Mouse (Mus musculus): ENCODE measurements around the gene Rxrb. TPM values are rescaled to one million over a fixed set of nuclear protein-coding genes. Genes with fewer than 3 reads are reported as not detected.
"Not testable (repeated sequence)": the region's sequence is repeated elsewhere in the genome, so short reads cannot be mapped to it uniquely, and the experiment has no call there.

The Rxrb gene
- polyA plus RNA-seq, 1 experiment from 2014 or later = 14.9 TPM

GRCm38 (mm10) chr17:33999341-34000149 lies 32.1 kb upstream of the Rxrb start:
- DNase-seq (ENCODE audit: low spot score) (peak; percentile 22), ATAC-seq (replicated peaks; ENCODE audit: insufficient number of reproducible peaks, low FRiP score, low TSS enrichment, low read depth) (peak; percentile 65; the same call in 1 of the 2 replicates)
- H3K27me3 ChIP-seq (ENCODE audit: control insufficient read depth, insufficient read depth, low read length) = peaks cover 27% of the 10 kb centered on the region
- H3K4me1 ChIP-seq (ENCODE audit: control insufficient read depth, insufficient read depth, low read length) = peaks cover 5% of the 10 kb centered on the region; the same call in 1 of the 2 replicates
- H3K27ac ChIP-seq (replicated peaks; ENCODE audit: low read depth, low read length) = no peak overlapping the region
- H3K4me3 ChIP-seq (ENCODE audit: low read depth, low read length) = peak overlapping the region; percentile 44
- peak overlapping the region; percentile 93 for H3K4me2 ChIP-seq (ENCODE audit: low read depth, low read length)
- H3K9me3 ChIP-seq (replicated peaks; ENCODE audit: control insufficient read depth, low read length) = no peaks in the 10 kb centered on the region
- no peaks in the 10 kb centered on the region for H3K36me3 ChIP-seq (replicated peaks; ENCODE audit: control insufficient read depth, insufficient read depth, low read depth, low read length)
- 2% methylated on average over 82 of the region's 87 CpGs for WGBS
- peak overlapping the region; percentile 47 for H3K9ac ChIP-seq (replicated peaks; ENCODE audit: low read length)

- H3K27ac ChIP-seq (replicated peaks; ENCODE audit: low read depth, low read length) = no peak within 1 kb of the TSS
- under 1% methylated on average over 30 of the region's 30 CpGs for WGBS
- H3K4me1 ChIP-seq (ENCODE audit: control insufficient read depth, insufficient read depth, low read length) = peaks cover 5% of the 10 kb centered on the region; the same call in 1 of the 2 replicates
- H3K9ac ChIP-seq (replicated peaks; ENCODE audit: low read length) = peak within 1 kb of the TSS; percentile 47
- H3K36me3 ChIP-seq (replicated peaks; ENCODE audit: control insufficient read depth, insufficient read depth, low read depth, low read length) = no peaks in the 10 kb centered on the region
- peak within 1 kb of the TSS; percentile 44 for H3K4me3 ChIP-seq (ENCODE audit: low read depth, low read length)
- ATAC-seq (replicated peaks; ENCODE audit: insufficient number of reproducible peaks, low FRiP score, low TSS enrichment, low read depth) (peak; percentile 67), DNase-seq (ENCODE audit: low spot score) (peak; percentile 68)
- no peaks in the 10 kb centered on the region for H3K9me3 ChIP-seq (replicated peaks; ENCODE audit: control insufficient read depth, low read length)
- peaks cover 27% of the 10 kb centered on the region for H3K27me3 ChIP-seq (ENCODE audit: control insufficient read depth, insufficient read depth, low read length)
- H3K4me2 ChIP-seq (ENCODE audit: low read depth, low read length) = peak within 1 kb of the TSS; percentile 93
Measured at GRCm38 (mm10) chr17:34000150-34000537, 31.5 kb upstream of the Rxrb start, which contains the start of gene H2-K1. Gene H2-K1, minus strand, starts transcription at chr17:34000347.

GRCm38 (mm10) chr17:34000796-34001195 lies 30.8 kb upstream of the Rxrb start:
- ATAC-seq (replicated peaks; ENCODE audit: insufficient number of reproducible peaks, low FRiP score, low TSS enrichment, low read depth); H3K36me3 ChIP-seq (replicated peaks; ENCODE audit: control insufficient read depth, insufficient read depth, low read depth, low read length); H3K4me3 ChIP-seq (ENCODE audit: low read depth, low read length); H3K27ac ChIP-seq (replicated peaks; ENCODE audit: low read depth, low read length); H3K4me1 ChIP-seq (ENCODE audit: control insufficient read depth, insufficient read depth, low read length); H3K4me2 ChIP-seq (ENCODE audit: low read depth, low read length); H3K9me3 ChIP-seq (replicated peaks; ENCODE audit: control insufficient read depth, low read length); H3K9ac ChIP-seq (replicated peaks; ENCODE audit: low read length); DNase-seq (ENCODE audit: low spot score): not testable (repeated sequence)
- 47% methylated on average over 2 of the region's 2 CpGs for WGBS
- H3K27me3 ChIP-seq (ENCODE audit: control insufficient read depth, insufficient read depth, low read length) = peaks cover 27% of the 10 kb centered on the region

- Histone ChIP-seq H3K4me1 (ENCODE audit: control insufficient read depth, insufficient read depth, low read length) (peaks cover 5% of the 10 kb centered on the region; the same call in 1 of the 2 replicates), H3K36me3 (replicated peaks; ENCODE audit: control insufficient read depth, insufficient read depth, low read depth, low read length) (no peaks in the 10 kb centered on the region), H3K4me2 (ENCODE audit: low read depth, low read length) (no peak overlapping the region), H3K4me3 (ENCODE audit: low read depth, low read length) (no peak overlapping the region), H3K9me3 (replicated peaks; ENCODE audit: control insufficient read depth, low read length) (no peaks in the 10 kb centered on the region), H3K27ac (replicated peaks; ENCODE audit: low read depth, low read length) (no peak overlapping the region), H3K27me3 (ENCODE audit: control insufficient read depth, insufficient read depth, low read length) (peaks cover 22% of the 10 kb centered on the region), H3K9ac (replicated peaks; ENCODE audit: low read length) (no peak overlapping the region)
- no peak for ATAC-seq (replicated peaks; ENCODE audit: insufficient number of reproducible peaks, low FRiP score, low TSS enrichment, low read depth)
- DNase-seq (ENCODE audit: low spot score) = peak; percentile 54
- 4% methylated on average over 5 of the region's 5 CpGs for WGBS
Measured at GRCm38 (mm10) chr17:34003426-34003825, 28.2 kb upstream of the Rxrb start.

GRCm38 (mm10) chr17:34006570-34006969 lies 25.0 kb upstream of the Rxrb start:
- no peaks in the 10 kb centered on the region for H3K4me1 ChIP-seq (ENCODE audit: control insufficient read depth, insufficient read depth, low read length)
- H3K27me3 ChIP-seq (ENCODE audit: control insufficient read depth, insufficient read depth, low read length) = peaks cover under 1% of the 10 kb centered on the region
- H3K27ac ChIP-seq (replicated peaks; ENCODE audit: low read depth, low read length) = no peak overlapping the region
- no peak overlapping the region for H3K9ac ChIP-seq (replicated peaks; ENCODE audit: low read length)
- no peak overlapping the region for H3K4me3 ChIP-seq (ENCODE audit: low read depth, low read length)
- ATAC-seq (replicated peaks; ENCODE audit: insufficient number of reproducible peaks, low FRiP score, low TSS enrichment, low read depth) = no peak
- H3K36me3 ChIP-seq (replicated peaks; ENCODE audit: control insufficient read depth, insufficient read depth, low read depth, low read length) = no peaks in the 10 kb centered on the region
- no peak overlapping the region for H3K4me2 ChIP-seq (ENCODE audit: low read depth, low read length)
- no peaks in the 10 kb centered on the region for H3K9me3 ChIP-seq (replicated peaks; ENCODE audit: control insufficient read depth, low read length)
- no peak for DNase-seq (ENCODE audit: low spot score)
- WGBS = 51% methylated on average over 2 of the region's 2 CpGs

GRCm38 (mm10) chr17:34010156-34010555 lies 21.5 kb upstream of the Rxrb start:
- H3K9ac ChIP-seq (replicated peaks; ENCODE audit: low read length) = no peak overlapping the region
- WGBS = 65% methylated on average over 5 of the region's 5 CpGs
- DNase-seq (ENCODE audit: low spot score) = no peak

GRCm38 (mm10) chr17:34013436-34013835 lies 18.2 kb upstream of the Rxrb start:
- H3K36me3 ChIP-seq (replicated peaks; ENCODE audit: control insufficient read depth, insufficient read depth, low read depth, low read length) = no peaks in the 10 kb centered on the region
- no peak overlapping the region for H3K4me3 ChIP-seq (ENCODE audit: low read depth, low read length)
- H3K9ac ChIP-seq (replicated peaks; ENCODE audit: low read length) = no peak overlapping the region
- WGBS = 95% methylated on average over 8 of the region's 8 CpGs
- no peak for DNase-seq (ENCODE audit: low spot score)
- H3K4me2 ChIP-seq (ENCODE audit: low read depth, low read length) = no peak overlapping the region
- no peaks in the 10 kb centered on the region for H3K9me3 ChIP-seq (replicated peaks; ENCODE audit: control insufficient read depth, low read length)
- no peaks in the 10 kb centered on the region for H3K4me1 ChIP-seq (ENCODE audit: control insufficient read depth, insufficient read depth, low read length)
- ATAC-seq (replicated peaks; ENCODE audit: insufficient number of reproducible peaks, low FRiP score, low TSS enrichment, low read depth) = no peak
- H3K27me3 ChIP-seq (ENCODE audit: control insufficient read depth, insufficient read depth, low read length) = no peaks in the 10 kb centered on the region
- H3K27ac ChIP-seq (replicated peaks; ENCODE audit: low read depth, low read length) = no peak overlapping the region

More at GRCm38 (mm10) chr17:34010156-34010555, 21.5 kb upstream of the Rxrb start:
- H3K9me3 ChIP-seq (replicated peaks; ENCODE audit: control insufficient read depth, low read length) = no peaks in the 10 kb centered on the region
- no peak overlapping the region for H3K4me3 ChIP-seq (ENCODE audit: low read depth, low read length)
- no peak overlapping the region for H3K4me2 ChIP-seq (ENCODE audit: low read depth, low read length)
- no peak for ATAC-seq (replicated peaks; ENCODE audit: insufficient number of reproducible peaks, low FRiP score, low TSS enrichment, low read depth)
- no peaks in the 10 kb centered on the region for H3K4me1 ChIP-seq (ENCODE audit: control insufficient read depth, insufficient read depth, low read length)
- H3K36me3 ChIP-seq (replicated peaks; ENCODE audit: control insufficient read depth, insufficient read depth, low read depth, low read length) = no peaks in the 10 kb centered on the region
- no peaks in the 10 kb centered on the region for H3K27me3 ChIP-seq (ENCODE audit: control insufficient read depth, insufficient read depth, low read length)
- no peak overlapping the region for H3K27ac ChIP-seq (replicated peaks; ENCODE audit: low read depth, low read length)

Measured in embryonic facial prominence, embryonic 11.5 days (tissue).